Mouse (Mus musculus) activated CD4-positive, CD25-positive, alpha-beta regulatory T cell (primary cell): ENCODE measurements around the gene Rfx6. TPM values are rescaled to one million over a fixed set of nuclear protein-coding genes. Genes with fewer than 3 reads are reported as not detected.

Source experiments
- polyA plus RNA-seq, 2 experiments: library from polyadenylated mRNA; unstranded; fragments of 100-300 nt; shearing (Covaris generic); gene quantifications; one replicate each; pipeline ENCODE4 v1.2.1; 2017

Gene Rfx6
- not detected for polyA plus RNA-seq

GRCm38 (mm10) chr10:51677548-51678250 is at the start of gene Rfx6:
Gene Rfx6, plus strand, starts transcription at chr10:51677756.

GRCm38 (mm10) chr10:51631411-51632136 is 46.0 kb upstream of the Rfx6 start, which contains the start of gene Gprc6a:
Gene Gprc6a, minus strand, starts transcription at chr10:51631461.

Other genes starting within 250 kb of the Rfx6 start
- 1 to 10 TPM; 6.6 to 9.3 TPM for gene Gm49339, start 197.1 kb upstream of the Rfx6 start, polyA plus RNA-seq
- 10 to 100 TPM; 35.1 to 50.1 TPM for gene Lilr4b, start 197.1 kb upstream of the Rfx6 start, polyA plus RNA-seq
- gene Lilrb4a, start 186.8 kb upstream of the Rfx6 start, polyA plus RNA-seq = 10 to 100 TPM; 67.2 to 70.1 TPM
- not detected for gene Fam162b, start 87.2 kb upstream of the Rfx6 start, polyA plus RNA-seq
- under 1 TPM in 1 of 2 experiments, not detected in 1; 0.09 TPM for gene Gprc6a, start 46.3 kb upstream of the Rfx6 start, polyA plus RNA-seq